Mouse (Mus musculus): ENCODE data around the gene Il12rb1. TPM values are rescaled to one million over a fixed set of nuclear protein-coding genes. Genes with fewer than 3 reads are reported as not detected.
A peak's percentile ranks its signal among the peaks of the same experiment; 100 is the strongest.

Il12rb1 gene
- polyA plus RNA-seq, 1 experiment = 6.5 TPM

GRCm38 (mm10) chr8:70763354-70763753 lies 44.9 kb upstream of the Il12rb1 start:
- Histone ChIP-seq H3K27me3 (ENCODE audit: control insufficient read depth, insufficient read depth, insufficient read length) (no peaks in the 10 kb centered on the region), H3K4me3 (no peak overlapping the region), H3K4me2 (ENCODE audit: low read depth) (no peak overlapping the region), H3K79me2 (ENCODE audit: control insufficient read depth, insufficient read depth) (no peaks in the 10 kb centered on the region), H3K36me3 (ENCODE audit: control insufficient read depth, insufficient read depth) (no peaks in the 10 kb centered on the region), H3ac (ENCODE audit: control insufficient read depth, insufficient read length) (no peak overlapping the region)
- TF ChIP-seq MYOG (IDR thresholded peaks at IDR 0.05; ENCODE audit: control insufficient read depth in 1 of 3, insufficient read depth in 1 of 3, insufficient read length in 2 of 3, low read depth in 2 of 3) = no peak
- no peak for TF ChIP-seq REST (IDR thresholded peaks at IDR 0.05; ENCODE audit: insufficient read depth, insufficient read length)
- no peak for TF ChIP-seq SRF (IDR thresholded peaks at IDR 0.05; ENCODE audit: control insufficient read depth, insufficient read length, low read depth)
- no peak for TF ChIP-seq POLR2A (IDR thresholded peaks at IDR 0.05; ENCODE audit: insufficient read length, low read depth)
- no peak for TF ChIP-seq USF1 (IDR thresholded peaks at IDR 0.05; ENCODE audit: low read depth)
- no peak for TF ChIP-seq MYOD1 (IDR thresholded peaks at IDR 0.05; ENCODE audit: control insufficient read depth in 1 of 3, insufficient read length in 2 of 3, low read depth in 2 of 3)
- TF ChIP-seq E2F4 (IDR thresholded peaks at IDR 0.05; ENCODE audit: insufficient read depth) = no peak

GRCm38 (mm10) chr8:70764026-70764425 lies 44.2 kb upstream of the Il12rb1 start:
- no peak overlapping the region for H3ac ChIP-seq (ENCODE audit: control insufficient read depth, insufficient read length)
- peaks cover 3% of the 10 kb centered on the region for H3K36me3 ChIP-seq (ENCODE audit: control insufficient read depth, insufficient read depth)
- TF ChIP-seq TCF12 (IDR thresholded peaks at IDR 0.05; ENCODE audit: insufficient read depth, poor library complexity, severe bottlenecking) (no peak), TCF3 (IDR thresholded peaks at IDR 0.05; ENCODE audit: insufficient read length, low read depth) (no peak), MYOG (IDR thresholded peaks at IDR 0.05; ENCODE audit: control insufficient read depth in 1 of 3, insufficient read depth in 1 of 3, insufficient read length in 2 of 3, low read depth in 2 of 3) (no peak), USF1 (IDR thresholded peaks at IDR 0.05; ENCODE audit: low read depth) (no peak), SRF (IDR thresholded peaks at IDR 0.05; ENCODE audit: control insufficient read depth, insufficient read length, low read depth) (no peak), REST (IDR thresholded peaks at IDR 0.05; ENCODE audit: insufficient read depth, insufficient read length) (no peak), MAX (IDR thresholded peaks at IDR 0.05; ENCODE audit: low read depth) (no peak), POLR2AphosphoS2 (IDR thresholded peaks at IDR 0.05; ENCODE audit: insufficient read length, low read depth) (no peak), POLR2A (IDR thresholded peaks at IDR 0.05; ENCODE audit: insufficient read length, low read depth) (no peak), CEBPB (IDR thresholded peaks at IDR 0.05; ENCODE audit: insufficient read depth, poor library complexity, severe bottlenecking) (no peak), MYOD1 (IDR thresholded peaks at IDR 0.05; ENCODE audit: control insufficient read depth in 1 of 3, insufficient read length in 2 of 3, low read depth in 2 of 3) (no peak), E2F4 (IDR thresholded peaks at IDR 0.05; ENCODE audit: insufficient read depth) (no peak)

GRCm38 (mm10) chr8:70764676-70765075 lies 43.6 kb upstream of the Il12rb1 start:
- Histone ChIP-seq H3K27me3 (ENCODE audit: control insufficient read depth, insufficient read depth, insufficient read length) (no peaks in the 10 kb centered on the region), H3K4me3 (no peak overlapping the region), H3ac (ENCODE audit: control insufficient read depth, insufficient read length) (no peak overlapping the region), H3K4me2 (ENCODE audit: low read depth) (no peak overlapping the region), H3K79me2 (ENCODE audit: control insufficient read depth, insufficient read depth) (no peaks in the 10 kb centered on the region), H3K36me3 (ENCODE audit: control insufficient read depth, insufficient read depth) (peaks cover 6% of the 10 kb centered on the region)
- TF ChIP-seq SRF (IDR thresholded peaks at IDR 0.05; ENCODE audit: control insufficient read depth, insufficient read length, low read depth) (no peak), MYOD1 (IDR thresholded peaks at IDR 0.05; ENCODE audit: control insufficient read depth in 1 of 3, insufficient read length in 2 of 3, low read depth in 2 of 3) (no peak), POLR2A (IDR thresholded peaks at IDR 0.05; ENCODE audit: insufficient read length, low read depth) (no peak), USF1 (IDR thresholded peaks at IDR 0.05; ENCODE audit: low read depth) (no peak), E2F4 (IDR thresholded peaks at IDR 0.05; ENCODE audit: insufficient read depth) (no peak), REST (IDR thresholded peaks at IDR 0.05; ENCODE audit: insufficient read depth, insufficient read length) (no peak), POLR2AphosphoS2 (IDR thresholded peaks at IDR 0.05; ENCODE audit: insufficient read length, low read depth) (no peak), MYOG (IDR thresholded peaks at IDR 0.05; ENCODE audit: control insufficient read depth in 1 of 3, insufficient read depth in 1 of 3, insufficient read length in 2 of 3, low read depth in 2 of 3) (no peak), CEBPB (IDR thresholded peaks at IDR 0.05; ENCODE audit: insufficient read depth, poor library complexity, severe bottlenecking) (no peak)

More at GRCm38 (mm10) chr8:70764026-70764425, 44.2 kb upstream of the Il12rb1 start:
- H3K4me3 ChIP-seq = no peak overlapping the region
- H3K27me3 ChIP-seq (ENCODE audit: control insufficient read depth, insufficient read depth, insufficient read length) = no peaks in the 10 kb centered on the region
- H3K79me2 ChIP-seq (ENCODE audit: control insufficient read depth, insufficient read depth) = no peaks in the 10 kb centered on the region
- no peak overlapping the region for H3K4me2 ChIP-seq (ENCODE audit: low read depth)

GRCm38 (mm10) chr8:70765329-70765728 lies 42.9 kb upstream of the Il12rb1 start:
- Histone ChIP-seq H3K79me2 (ENCODE audit: control insufficient read depth, insufficient read depth) (no peaks in the 10 kb centered on the region), H3K36me3 (ENCODE audit: control insufficient read depth, insufficient read depth) (peaks cover 6% of the 10 kb centered on the region), H3K4me3 (peak overlapping the region; percentile 43), H3K27me3 (ENCODE audit: control insufficient read depth, insufficient read depth, insufficient read length) (no peaks in the 10 kb centered on the region), H3K4me2 (ENCODE audit: low read depth) (peak overlapping the region; percentile 99), H3ac (ENCODE audit: control insufficient read depth, insufficient read length) (no peak overlapping the region)
- TF ChIP-seq USF1 (IDR thresholded peaks at IDR 0.05; ENCODE audit: low read depth) = no peak
- no peak for TF ChIP-seq CEBPB (IDR thresholded peaks at IDR 0.05; ENCODE audit: insufficient read depth, poor library complexity, severe bottlenecking)
- TF ChIP-seq MYOD1 (IDR thresholded peaks at IDR 0.05; ENCODE audit: control insufficient read depth in 1 of 3, insufficient read length in 2 of 3, low read depth in 2 of 3) = no peak
- TF ChIP-seq TCF12 (IDR thresholded peaks at IDR 0.05; ENCODE audit: insufficient read depth, poor library complexity, severe bottlenecking) = no peak
- TF ChIP-seq MYOG (IDR thresholded peaks at IDR 0.05; ENCODE audit: control insufficient read depth in 1 of 3, insufficient read depth in 1 of 3, insufficient read length in 2 of 3, low read depth in 2 of 3) = no peak
- TF ChIP-seq E2F4 (IDR thresholded peaks at IDR 0.05; ENCODE audit: insufficient read depth) = no peak
- TF ChIP-seq POLR2A (IDR thresholded peaks at IDR 0.05; ENCODE audit: insufficient read length, low read depth) = no peak
- no peak for TF ChIP-seq POLR2AphosphoS2 (IDR thresholded peaks at IDR 0.05; ENCODE audit: insufficient read length, low read depth)
- TF ChIP-seq SRF (IDR thresholded peaks at IDR 0.05; ENCODE audit: control insufficient read depth, insufficient read length, low read depth) = no peak
- no peak for TF ChIP-seq TCF3 (IDR thresholded peaks at IDR 0.05; ENCODE audit: insufficient read length, low read depth)
- TF ChIP-seq MAX (IDR thresholded peaks at IDR 0.05; ENCODE audit: low read depth) = no peak

Data from myocyte (in vitro differentiated cells).